Mouse (Mus musculus) gastrocnemius, adult 18-20 months (tissue): ENCODE results near the gene Traip. TPM values are rescaled to one million over a fixed set of nuclear protein-coding genes. Genes with fewer than 3 reads are reported as not detected.
A peak's percentile ranks its signal among the peaks of the same experiment; 100 is the strongest.

Source experiments
- DNase-seq: peaks from one replicate; pipeline ENCODE4 v3.0.0; 2021; ENCODE audit warnings: low spot score
- total RNA-seq, 2 experiments: library from RNA; stranded (reverse); gene quantifications; 2 replicates each; pipeline ENCODE4 v1.2.3; 2021

Gene Traip
- total RNA-seq, 2 experiments from 2014 or later: 0.27 to 0.62 TPM

- DNase-seq: no peak
These were observed 20.4 kb downstream of the Traip start for GRCm38 (mm10) chr9:107970311-107970710.

- DNase-seq: no peak
These were observed 22.0 kb downstream of the Traip start for GRCm38 (mm10) chr9:107971690-107972541.

GRCm38 (mm10) chr9:107974491-107975171 lies 24.7 kb downstream of the Traip start:
- no peak for DNase-seq

- DNase-seq: peak; percentile 28
These were observed 25.8 kb downstream of the Traip start, which contains the start of gene Uba7 for GRCm38 (mm10) chr9:107975399-107976386. Uba7 (plus strand) TSS chr9:107975505.

DNA sequence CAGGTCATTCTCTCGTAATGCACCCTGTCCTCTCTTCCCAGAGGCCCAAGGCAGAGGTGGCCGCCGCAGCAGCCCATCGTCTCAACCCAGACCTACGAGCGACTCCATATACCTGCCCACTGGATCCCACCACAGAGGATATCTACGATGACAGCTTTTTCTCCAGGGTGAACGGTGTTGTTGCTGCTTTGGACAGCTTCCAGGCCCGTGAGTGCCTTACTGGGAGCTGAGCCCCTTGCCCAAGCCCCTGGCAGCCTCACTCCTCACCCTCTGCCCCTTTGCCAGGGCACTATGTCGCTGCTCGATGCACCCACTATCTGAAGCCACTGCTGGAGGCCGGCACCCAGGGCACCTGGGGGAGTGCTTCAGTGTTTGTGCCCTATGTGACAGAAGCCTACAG lies 28.9 kb downstream of the Traip start:
- DNase-seq: no peak

- DNase-seq: no peak
These were observed 32.0 kb downstream of the Traip start for GRCm38 (mm10) chr9:107981684-107982605.

GRCm38 (mm10) chr9:107982681-107983346 lies 32.9 kb downstream of the Traip start, which contains the start of gene Gm20661:
Gm20661 (plus strand) TSS chr9:107983058.
- DNase-seq: peak; percentile 50

GRCm38 (mm10) chr9:107983421-107983890 lies 33.5 kb downstream of the Traip start:
- peak; percentile 79 for DNase-seq

DNA sequence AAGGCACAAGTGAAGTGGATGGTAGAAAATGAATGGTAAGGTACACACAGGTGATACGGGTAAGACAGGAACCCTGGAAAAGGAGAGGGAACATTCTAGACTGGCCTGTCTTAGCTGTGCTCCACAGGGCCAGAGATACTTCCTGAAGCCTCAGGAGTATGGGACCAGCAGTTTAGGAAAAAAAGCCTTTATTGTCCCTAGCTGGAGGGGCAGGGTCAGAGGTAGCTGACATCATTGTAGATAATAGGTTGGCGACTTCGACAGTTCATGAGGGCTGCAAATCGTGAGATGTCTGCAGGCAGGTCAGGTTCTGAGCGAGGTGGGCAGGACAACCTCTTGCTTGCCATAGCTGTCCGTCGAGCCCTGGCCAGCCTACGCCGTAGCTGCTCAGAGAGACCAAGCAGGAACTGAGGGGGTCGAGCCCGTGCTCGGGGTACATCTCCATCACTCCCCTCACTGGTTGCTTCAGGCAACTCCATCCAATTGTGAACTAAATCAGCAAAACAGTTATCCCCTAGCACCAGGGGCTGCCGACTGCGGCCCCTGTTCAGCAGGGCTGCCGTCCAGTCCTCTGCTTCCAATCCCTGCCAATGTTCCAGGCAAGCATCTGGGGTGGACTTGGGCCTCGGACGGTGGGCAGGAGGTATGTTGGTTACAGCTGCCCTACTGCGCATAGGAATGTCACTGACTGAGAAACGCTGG lies 34.3 kb downstream of the Traip start:
- DNase-seq: no peak

GRCm38 (mm10) chr9:107984754-107985055 lies 34.8 kb downstream of the Traip start:
- no peak for DNase-seq

DNA sequence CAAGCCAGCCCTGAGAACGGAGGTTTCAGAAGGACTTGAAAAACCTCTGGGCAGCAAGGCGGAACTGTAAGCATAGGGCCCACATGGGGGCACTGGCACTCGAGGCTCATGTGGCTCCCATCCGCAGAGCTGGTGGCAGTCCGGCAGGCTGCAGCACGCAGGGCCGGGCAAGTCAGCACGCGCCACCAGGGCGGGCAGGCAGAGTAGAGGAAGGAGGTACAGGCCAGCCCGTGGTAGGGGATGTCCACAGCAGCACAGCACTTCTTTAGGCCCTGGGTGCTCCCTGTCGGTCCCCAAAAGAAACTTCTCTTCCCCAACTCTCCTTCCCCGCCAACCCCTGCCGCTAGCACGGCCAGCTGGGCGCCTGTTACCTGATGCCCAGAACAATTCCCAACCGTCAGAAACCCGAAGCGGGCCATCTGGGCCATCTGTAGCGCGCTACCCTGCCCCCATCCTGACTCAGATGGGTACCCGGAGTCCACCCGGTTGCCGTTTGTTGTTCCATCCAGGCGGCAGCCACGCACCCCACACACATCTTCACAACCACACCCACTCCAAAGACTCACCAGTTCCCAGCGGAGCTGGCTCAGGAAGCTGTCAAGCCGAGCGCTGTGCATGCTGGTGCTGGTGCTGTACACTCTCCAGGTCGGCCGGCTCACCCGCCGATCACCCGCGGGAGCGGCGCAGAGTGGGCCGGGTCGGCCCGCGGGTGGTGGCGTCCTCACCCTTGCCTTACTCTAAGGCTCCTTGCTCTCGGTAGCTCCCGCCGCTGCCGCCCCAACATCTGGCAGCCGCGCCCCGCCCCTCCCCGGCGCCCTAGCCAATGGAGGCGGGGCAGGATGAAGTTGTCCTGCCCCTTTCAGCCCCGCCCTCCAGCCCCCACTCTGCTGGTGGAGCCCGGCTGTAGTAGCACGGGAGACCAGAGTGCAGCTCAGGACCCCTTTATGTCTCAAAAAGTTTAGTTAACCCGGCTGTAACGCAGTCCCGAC lies 35.5 kb downstream of the Traip start, which contains the start of gene Inka1:
TSS of gene Inka1 (minus strand) at position 749 of the 989 bp plus-strand sequence.
- DNase-seq: peak; percentile 85

DNA sequence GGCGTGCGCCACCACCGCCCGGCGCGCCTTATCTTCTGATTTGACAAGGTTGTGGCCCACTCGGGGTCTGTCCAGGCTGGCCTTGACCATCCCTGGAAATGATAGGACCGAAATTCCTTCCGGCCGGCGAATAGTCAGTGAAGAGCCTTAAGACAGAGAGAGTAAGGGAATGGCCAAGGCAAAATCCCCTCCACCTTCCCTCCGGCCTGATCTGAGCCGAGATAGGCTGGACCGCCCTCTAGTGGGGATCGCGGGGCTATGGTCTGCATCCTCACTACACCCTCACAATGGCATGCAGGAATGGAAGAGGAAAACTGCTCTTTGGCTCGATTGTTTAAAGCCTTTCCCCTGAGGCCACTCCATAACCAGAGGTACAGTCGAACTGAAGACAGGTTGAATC lies 36.4 kb downstream of the Traip start:
- peak; percentile 87 for DNase-seq

- no peak for DNase-seq
These were observed 38.0 kb downstream of the Traip start for GRCm38 (mm10) chr9:107987950-107988349.

DNA sequence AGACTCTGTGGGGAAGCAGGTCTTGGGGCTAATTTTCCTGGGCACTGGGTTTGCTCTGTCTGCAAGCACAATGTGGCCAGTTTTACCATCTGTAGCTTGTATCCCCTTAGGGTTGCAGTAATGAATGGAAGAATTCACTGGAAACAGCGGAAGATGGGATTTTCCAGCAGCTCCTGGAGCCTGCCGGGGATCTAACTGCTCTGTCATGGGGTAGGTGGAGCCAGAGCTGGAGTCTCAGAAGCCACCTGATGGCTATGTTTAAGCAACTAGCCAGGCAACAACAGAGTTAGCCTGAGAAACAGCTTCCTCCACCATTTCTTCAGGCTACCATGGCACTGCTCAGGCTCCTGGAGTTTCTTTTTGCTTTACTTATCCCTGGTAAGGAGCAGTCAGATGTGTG lies 42.3 kb downstream of the Traip start, which contains the start of gene Cdhr4:
TSS of gene Cdhr4 (plus strand) at position 301 of the 400 bp plus-strand sequence.
- DNase-seq: no peak

GRCm38 (mm10) chr9:107993013-107993412 lies 43.1 kb downstream of the Traip start:
- no peak for DNase-seq

- DNase-seq: no peak
These were observed 44.5 kb downstream of the Traip start for GRCm38 (mm10) chr9:107994464-107994863.

GRCm38 (mm10) chr9:107995513-107995912 lies 45.6 kb downstream of the Traip start:
- DNase-seq: no peak

DNA sequence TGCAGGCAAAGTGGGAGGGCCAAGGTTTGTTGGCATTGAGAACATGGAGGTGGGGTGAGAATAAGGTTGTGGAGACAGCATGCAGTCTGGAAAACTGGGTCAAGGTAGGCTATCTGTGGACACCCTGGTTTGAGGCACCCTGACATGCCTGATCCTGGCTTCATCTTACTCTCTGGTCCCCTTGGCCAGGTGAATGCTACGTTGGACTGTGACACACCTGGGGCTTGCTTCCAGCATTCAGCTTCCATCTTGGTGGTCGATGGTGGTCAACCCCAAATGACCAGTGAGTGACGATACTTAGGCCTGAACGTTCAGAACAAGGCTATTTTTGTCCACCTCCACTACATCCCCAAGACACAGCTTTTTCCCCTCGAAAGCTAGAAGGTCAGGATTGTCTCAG lies 46.1 kb downstream of the Traip start, which contains the start of gene Gm20662:
TSS of gene Gm20662 (plus strand) at position 301 of the 400 bp plus-strand sequence.
- DNase-seq: no peak
